Mouse (Mus musculus) large intestine, adult 2 months (tissue): ENCODE measurements around the gene Shc1. TPM values are rescaled to one million over a fixed set of nuclear protein-coding genes. Genes with fewer than 3 reads are reported as not detected.
A peak's percentile ranks its signal among the peaks of the same experiment; 100 is the strongest.

Experiments
- DNase-seq: peaks from one replicate; pipeline ENCODE4 v3.0.0-alpha.2; 2012; ENCODE audit warnings: low read depth, low spot score
- WGBS: fragments of 180-500 bp; shearing (Covaris S2); methylation state at CpG from one replicate; pipeline ENCODE4 v1.1.7; 2018; 5-methylcytosine and 5-hydroxymethylcytosine counted together
- polyA plus RNA-seq: library from polyadenylated mRNA; depleted of rRNA; stranded (reverse); fragments of >200 nt; gene quantifications from 2 replicates; pipeline ENCODE4 v1.2.3, GENCODE M21; 2012

The Shc1 gene
- polyA plus RNA-seq, 1 experiment: 60.3 TPM

DNA sequence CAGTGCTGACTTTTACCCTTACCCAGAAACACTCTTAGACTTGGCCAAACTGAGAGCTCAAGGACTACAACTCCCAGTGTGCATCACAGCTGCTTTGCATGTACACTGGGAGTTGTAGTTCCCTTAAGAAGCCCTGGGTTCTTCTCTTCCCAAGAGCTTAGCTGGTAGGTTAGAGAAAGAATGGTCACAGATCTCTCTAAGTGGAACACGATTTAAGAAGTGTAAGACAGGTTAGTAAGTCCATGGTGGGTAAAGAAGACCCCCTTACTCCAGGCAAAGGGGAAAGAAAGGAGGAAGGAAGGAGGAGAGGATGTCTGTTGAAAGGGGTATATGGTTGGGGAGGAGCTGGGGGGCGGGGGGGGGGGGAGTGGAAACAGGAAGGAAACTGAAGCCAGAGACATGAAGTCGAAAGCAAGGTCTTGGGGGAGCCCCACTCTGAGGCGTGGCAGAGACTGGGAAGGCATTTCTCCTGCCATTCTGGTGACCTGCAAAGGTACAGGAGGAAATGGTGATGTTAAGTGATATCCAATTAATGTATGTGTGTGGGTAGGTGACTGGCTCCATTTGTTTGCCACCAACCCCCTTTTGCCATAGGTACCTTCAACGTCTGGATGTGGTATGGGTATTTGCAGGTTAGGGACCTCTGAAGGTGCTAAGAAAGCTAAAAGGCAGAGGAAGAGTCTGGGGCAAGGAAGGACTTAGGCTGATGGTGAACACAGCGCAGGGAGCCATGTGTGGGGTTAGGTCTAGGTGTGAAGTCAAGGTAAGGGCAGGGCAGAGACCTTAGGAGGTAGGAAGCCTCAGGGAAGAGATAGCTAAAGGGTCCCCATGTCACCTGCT, 29.1 kb upstream of the Shc1 start:
- 27% methylated on average over 6 of the region's 6 CpGs for WGBS
- DNase-seq: no peak

DNA sequence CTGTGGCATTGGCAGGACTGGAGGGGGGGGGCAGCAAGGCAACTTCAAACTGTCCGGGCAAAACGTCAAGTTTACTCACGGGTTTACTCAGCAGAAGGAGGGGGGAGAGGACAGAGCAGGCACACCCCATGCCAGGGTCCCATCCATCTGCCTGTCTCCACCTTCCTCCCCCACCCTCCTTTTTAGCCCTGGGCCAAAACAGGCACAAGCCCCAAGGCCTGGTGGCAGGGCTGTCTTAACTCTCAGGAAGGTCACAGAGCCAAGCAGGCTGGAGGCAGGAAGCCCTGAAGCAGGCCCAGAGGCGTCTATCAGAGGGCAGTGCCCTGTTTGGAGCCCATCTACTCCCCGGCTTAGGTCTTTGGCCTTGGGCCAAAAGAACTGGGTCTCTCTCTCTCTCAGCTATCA, 28.1 kb upstream of the Shc1 start:
- DNase-seq: no peak
- 9% methylated on average over 5 of the region's 5 CpGs for WGBS

DNA sequence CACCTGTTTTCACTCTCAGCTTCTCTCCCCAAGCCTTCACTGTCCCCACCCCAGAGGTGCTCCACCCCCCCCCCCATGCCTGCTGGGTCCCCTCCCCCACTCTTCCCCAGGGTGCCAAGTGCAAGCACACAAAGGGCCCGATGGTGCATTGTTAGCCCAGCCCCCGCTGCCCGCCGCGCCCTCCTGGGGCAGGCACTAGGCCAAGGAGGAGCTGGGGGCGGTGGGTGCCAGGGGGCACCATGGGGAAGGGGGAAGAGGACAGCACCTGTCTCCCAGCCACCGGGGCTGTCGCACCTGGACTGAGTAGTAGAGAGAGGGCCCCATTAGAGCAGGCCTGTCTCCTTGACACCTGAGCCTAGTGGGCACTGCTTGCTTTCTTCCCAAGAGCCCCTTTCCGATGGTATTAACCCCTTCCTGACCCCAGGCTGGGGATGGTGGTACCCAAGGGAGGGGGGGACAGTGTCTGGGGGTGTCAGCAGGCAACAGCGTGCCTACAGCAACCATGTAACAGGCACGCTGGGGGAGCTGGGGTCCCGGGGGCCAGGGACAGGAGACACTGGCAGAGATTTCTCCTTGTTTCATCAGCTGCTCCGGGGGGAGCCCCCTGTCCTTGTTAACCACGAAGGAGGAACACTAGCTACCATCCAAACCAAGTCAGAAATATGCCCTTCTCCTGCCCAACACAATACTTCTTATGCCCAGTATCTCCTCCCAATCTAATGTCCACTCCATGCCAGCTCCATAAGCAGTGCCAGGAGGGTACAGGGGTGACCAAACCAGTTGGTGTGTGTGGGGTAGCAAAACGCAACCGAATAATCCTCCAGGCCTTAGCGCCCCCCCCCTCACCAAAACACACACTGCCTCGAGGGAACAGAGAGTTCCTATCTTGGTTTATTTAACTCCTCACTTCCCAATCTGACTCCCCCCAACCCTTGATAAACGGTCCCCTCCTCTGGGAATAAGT, 27.3 kb upstream of the Shc1 start:
- no peak for DNase-seq
- WGBS: 7% methylated on average over 19 of the region's 19 CpGs

DNA sequence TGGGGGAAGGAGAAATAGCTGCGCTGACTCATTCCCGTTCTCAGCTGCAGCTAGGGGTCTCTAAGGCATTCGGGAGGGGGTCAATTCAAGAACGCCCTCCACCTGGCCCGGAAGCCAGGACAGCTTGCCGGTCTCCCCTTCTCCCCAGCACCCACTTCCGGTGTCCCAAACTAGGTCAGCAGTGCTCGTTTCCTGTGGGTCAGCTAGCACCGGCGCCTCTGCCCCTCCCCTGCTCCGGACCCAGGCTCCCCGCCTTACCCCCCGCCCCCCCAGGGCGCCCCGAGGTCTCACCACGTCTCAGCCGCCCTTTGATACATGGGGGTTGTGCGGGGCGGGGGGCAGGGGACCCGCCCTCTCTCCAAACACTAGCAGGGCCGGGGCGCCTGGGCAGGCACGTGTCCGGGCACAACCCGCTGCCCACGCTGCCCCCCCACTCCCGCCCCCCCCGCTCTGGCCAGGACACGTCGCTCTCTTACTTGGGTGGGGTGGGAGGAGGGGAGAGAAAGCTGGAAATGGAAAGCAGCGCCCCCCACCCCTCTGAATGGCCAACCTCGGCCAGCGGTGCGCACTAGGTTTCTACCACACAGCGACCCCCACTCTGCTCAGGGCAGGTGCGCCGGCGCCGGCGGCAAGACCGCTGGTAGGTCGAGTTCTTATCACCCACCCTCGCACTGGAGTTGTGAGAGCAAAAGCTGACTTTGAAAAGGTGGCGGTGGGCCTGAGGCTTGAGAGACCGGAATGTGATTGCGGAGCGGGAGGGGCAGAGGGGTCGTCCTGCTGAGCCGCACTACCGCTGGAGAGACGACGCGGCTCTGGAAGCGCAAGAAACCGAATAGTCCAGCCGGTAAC, 26.4 kb upstream of the Shc1 start:
- 1% methylated on average over 46 of the region's 56 CpGs for whole genome bisulfite sequencing

DNA sequence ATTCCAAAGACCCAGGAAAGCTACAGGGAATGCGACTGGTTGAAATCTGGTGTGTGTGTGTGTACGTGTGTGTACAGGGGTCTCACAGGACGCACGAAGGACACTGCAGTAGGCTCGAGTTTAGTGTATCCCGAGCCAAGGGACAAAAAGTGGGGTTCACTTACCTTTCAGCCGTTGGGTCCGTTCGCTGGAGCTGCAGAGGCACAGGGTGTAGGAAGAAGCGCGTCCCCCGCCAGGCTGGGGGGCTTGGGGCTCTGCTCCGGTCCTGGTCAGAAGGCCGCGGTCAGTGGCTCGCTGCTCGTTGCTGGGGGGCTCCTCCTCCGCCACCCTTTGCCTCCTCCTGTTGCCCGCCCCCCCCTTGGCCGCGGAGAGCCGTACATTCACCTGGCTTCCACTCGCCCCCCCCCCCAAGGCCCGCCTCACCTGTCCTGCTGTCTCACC, 25.4 kb upstream of the Shc1 start:
- no peak for DNase-seq
- WGBS: under 1% methylated on average over 23 of the region's 24 CpGs

More for the DNA sequence above, 26.4 kb upstream of the Shc1 start:
- DNase-seq: no peak

DNA sequence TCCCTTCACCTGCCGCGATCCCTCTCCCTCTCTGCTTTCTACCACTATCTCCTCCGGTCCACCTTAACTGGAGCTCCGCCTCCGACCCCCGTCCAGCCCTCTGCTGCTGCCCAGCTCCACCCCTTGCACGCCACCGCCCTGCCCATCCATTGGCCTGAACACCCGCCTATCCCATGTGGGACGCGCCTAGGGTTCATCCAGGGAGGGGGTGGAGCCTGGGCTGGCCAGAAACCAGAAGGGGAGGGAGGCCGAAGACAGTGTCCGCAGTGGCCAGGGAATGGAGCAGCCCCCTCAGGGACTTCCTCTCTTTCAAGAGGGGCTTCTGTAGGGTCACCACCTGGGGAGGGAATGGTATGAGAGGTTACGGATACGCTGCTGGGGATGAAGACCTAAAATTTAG, 24.6 kb upstream of the Shc1 start:
- under 1% methylated on average over 15 of the region's 15 CpGs for WGBS
- peak; percentile 87 for DNase-seq

DNA sequence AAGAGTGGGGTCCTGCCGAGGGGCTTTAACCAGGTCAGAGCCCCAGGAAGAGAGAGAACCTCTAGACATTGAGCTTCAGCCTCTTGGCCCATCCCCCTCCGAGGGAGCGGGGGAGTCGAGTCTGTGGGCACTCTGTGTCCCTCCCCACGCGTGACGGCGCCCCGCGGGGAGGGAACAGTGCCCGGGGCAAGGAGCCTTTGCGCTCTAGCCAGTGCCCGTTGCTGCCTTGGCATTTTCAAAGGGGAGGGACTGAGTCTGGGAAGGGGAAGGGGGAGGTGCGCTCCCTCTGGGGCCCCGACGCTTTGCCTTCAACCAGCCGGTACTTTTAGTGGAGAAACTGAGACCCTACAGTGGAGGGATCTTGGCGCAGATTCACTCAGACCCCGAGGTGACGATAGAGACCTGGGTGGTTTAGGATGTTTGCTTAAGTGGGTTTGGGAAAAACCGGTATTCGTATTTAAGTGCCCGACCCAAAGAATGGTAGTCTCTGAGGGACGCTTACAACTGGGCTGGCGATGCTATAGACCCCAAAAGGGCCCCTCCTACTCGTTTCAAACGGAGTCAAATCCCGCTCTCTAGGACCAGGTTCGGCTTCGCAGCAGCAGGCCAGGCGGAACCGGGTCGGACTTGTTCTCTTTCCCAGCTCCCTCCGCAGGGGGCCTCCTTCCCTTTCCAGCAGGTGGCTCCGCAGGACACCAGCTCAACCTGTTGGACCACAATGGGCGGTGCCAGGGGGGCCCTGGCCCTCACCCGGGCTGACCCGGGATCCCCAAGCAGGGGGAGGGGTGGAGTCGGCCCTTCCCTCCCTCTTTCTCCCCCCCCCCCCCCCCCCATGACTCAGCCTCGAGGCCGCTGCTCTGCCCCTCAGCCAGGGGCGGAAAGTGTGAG, 24.0 kb upstream of the Shc1 start, which contains the start of gene Zbtb7b:
Zbtb7b (minus strand) TSS at position 771 of the 888 bp plus-strand sequence.
- no peak for DNase-seq
- WGBS: under 1% methylated on average over 41 of the region's 42 CpGs

DNA sequence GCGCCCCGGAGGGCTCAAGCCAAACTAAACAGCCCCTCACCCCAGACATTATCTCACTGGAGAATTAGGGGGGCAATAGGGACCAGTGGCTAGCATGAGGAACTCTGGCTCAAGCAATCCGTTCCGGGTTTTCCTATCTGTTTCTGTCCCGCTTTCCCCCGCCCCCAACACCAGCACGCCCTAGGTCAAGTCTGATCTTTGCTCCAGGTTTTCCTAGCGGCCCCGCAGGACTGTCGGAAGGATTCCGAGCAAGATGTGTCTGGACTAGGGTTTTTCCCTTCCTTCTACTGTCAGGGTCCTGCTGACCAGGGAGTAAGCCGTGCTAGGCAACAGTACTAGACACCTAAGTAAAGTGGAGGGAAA, 23.4 kb upstream of the Shc1 start:
- 1% methylated on average over 12 of the region's 12 CpGs for WGBS
- no peak for DNase-seq

DNA sequence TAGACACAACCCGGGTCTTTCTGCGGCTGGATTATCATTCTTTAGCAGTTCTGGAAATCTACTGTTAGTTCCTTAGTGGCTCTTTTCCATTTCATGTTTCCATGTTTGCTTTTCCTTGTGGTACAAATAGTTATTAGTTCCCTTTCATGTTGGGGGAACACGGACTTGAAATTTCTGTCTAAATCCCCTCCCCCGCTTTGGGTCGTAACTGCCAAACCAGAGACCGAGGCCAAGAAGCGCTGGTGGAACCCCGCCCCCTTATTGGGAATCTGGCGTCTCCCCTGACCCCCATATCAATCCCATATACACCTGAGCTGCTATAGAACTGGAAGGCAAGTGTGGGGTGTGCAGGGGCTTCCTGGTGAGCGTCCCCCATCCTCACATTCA, 22.8 kb upstream of the Shc1 start:
- no peak for DNase-seq
- 3% methylated on average over 10 of the region's 10 CpGs for WGBS

DNA sequence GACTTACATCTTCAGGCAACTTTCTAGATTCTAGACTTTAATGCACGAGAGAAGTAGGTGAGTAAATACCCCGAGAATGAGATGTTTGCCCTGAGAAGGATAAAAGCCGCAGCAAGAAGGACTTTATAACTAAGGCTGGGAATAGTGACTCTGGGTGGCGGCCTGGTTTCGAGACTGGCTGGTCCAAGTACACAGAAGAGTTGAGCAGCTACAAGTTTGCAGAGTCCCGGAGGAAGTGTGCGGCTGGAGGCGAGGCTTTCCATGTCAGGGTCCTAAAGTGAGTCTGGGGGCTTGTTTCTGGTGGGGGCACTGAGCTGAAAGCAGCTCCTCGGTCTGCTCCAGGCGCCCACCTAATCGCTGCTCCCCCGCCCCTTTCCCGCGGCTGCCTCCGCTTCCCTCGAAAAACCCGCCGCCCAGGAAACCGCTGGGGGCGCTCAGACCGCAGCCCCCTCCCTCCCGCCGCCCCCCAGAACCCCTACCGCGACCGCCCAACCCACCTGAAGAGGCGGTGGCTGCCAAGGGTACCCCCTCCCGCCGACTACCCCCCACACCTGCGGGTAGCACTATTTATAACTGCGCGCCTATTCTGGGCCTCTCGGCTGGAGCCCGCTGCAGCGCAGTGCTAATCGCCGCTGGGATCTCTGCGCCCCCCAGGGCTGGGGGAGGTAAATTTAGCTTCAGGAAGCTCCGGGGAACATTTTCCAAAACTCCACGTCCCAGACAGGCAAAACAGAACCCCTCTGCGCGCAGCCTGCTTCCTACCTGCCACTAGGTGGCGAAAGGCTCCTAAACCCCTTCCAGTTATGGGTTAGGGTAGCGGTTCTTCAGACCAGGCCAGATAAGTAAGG, 22.2 kb upstream of the Shc1 start:
- 1% methylated on average over 44 of the region's 44 CpGs for WGBS
- no peak for DNase-seq

DNA sequence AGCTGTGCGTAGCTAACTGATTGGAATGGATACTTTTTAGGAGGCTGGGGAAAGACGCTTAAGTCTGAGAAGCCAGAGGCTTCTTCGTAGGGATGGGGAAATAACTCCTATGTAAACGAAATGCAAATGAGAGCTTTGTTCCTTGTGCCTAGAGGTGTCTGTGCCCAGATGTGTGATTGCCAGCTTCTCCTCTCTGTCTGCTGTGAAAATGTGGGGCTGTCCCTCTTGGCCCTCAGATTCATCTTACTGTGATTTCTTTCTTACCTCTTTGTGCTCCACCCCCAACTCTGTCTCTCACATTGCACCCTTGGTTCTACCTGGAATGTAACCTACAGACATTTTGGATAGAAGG, 21.6 kb upstream of the Shc1 start:
- no peak for DNase-seq
- 2% methylated on average over 4 of the region's 4 CpGs for WGBS

DNA sequence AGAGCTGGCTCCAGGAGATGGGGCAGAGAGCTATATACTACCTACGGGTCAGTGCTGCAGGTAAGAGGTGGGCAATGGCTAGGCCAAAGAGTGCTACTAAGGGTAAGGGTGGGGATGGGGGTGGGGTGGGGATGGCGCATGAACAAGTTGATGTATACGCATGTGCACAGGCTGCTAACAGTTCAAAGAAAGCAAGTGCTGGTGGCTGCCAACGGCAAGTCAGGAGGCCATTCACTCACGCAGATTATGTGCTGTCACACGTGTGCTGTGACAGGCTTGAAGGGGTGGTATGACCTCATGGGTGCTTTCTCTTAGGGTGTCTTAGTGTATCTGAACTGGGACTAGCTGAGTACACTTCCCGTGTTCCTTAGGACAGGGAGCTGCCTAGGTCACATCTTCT, 16.9 kb upstream of the Shc1 start:
- WGBS: 80% methylated on average over 7 of the region's 7 CpGs
- DNase-seq: no peak

DNA sequence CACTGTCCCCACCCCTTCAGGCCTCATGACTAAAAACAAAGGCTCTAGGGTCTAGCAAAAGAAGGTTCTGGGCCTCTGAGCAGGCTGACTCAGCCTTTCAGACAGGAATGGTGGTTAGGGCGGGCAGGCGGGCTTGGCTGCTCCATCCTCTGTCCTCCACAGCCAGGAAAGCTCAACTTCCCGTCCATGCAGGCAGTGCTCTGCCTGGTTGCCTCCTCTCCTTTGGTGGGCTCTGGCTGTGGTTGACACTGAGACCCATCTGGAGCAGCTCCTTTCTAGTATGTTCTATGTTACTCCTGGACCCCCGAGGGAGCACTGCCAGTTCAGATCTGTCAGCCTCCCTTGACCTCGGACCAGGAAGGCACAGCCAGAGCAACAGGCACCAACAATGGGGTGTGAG, 15.6 kb upstream of the Shc1 start, which contains the start of gene Lenep:
Lenep (minus strand) TSS at position 101 of the 400 bp plus-strand sequence.
- WGBS: 83% methylated on average over 5 of the region's 5 CpGs
- DNase-seq: no peak

DNA sequence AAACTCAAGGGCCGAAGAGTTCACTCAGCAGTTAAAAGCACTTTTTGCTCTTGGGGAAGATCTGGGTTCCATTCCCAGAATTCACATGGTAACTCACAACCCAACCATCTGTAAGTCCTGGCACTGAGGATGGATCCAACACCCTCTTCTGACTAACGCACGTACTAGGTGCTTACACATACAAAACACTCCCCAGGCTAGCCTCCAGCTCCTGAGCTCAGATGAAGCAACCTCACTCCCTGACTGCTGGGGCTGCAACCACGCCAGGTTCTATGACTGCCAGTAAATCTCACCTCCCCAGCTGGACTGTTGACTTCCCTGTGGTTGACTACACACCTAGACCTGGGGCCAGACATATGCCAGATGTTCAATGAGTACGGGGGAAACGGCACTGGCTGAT, 11.4 kb upstream of the Shc1 start:
- 70% methylated on average over 6 of the region's 6 CpGs for WGBS

DNA sequence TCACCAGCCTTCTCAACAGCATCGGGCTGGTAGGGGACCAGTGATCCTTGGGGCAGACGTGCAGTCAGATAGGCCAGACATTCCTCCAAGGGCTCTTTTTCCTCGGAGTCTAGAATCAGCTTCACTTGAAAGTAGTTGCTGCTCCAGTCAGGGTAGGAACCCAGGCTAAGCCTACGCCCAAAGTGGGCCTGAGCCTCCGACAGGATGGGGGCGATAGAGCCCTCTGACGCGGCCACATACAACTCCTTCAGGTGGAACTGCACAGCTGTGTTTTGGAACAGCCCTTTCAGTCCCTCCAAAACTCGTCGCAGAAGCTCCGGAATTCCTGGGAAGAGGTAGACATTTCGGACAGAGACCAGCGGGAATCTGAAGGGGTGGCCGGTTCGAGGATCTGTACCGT, 9.8 kb upstream of the Shc1 start:
- no peak for DNase-seq
- 76% methylated on average over 16 of the region's 16 CpGs for WGBS

More for the DNA sequence above, 11.4 kb upstream of the Shc1 start:
- DNase-seq: no peak

DNA sequence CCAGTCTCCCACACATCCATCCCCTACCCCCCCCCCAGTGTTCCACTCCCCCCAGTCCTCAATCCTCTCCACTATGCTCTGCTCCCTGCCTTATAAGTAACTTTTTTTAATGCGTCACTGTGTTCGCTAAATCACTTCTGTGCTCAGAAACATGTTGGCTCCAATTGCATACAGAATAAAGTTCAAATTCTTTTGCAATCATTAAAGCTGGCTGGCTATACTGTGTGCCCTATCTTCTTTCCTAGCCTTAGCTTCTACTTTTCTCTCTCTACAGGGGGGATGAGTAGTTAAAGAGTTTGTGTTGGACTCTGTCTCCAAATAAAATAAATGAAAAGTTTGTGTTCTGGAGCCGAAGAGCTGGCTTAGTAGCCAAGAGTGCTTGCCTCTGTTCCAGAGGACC, 8.5 kb upstream of the Shc1 start:
- DNase-seq: no peak
- WGBS: 73% methylated on average over 3 of the region's 3 CpGs

DNA sequence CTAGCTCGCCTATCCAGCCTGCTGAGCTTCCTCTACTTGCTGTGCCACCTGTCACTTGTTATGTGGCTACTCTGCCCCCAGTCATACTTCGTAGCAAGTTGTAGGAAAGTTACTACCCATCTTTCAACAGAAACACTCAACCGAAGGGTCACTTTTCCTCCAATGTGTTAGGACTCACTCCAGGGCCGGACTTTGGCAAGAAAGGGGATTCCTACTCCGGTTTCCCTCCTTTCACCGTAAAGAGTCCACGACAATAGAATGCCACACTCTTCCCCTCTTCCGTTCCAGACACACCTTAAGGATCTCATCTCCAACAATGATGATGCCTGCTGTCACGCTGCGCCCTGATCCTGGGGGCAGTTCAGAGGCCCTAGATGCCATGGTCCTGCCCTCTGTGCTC, 7.4 kb upstream of the Shc1 start:
- DNase-seq: no peak
- 50% methylated on average over 10 of the region's 10 CpGs for WGBS
